Comparison of ENCODE assay signal across 12 mouse cellular contexts in genomic region chr4:142209884-142210283, GRCm38 (mm10). TPM values are rescaled to one million over a fixed set of nuclear protein-coding genes. Genes with fewer than 3 reads are reported as not detected.
DNase-seq lines count a peak whose midpoint lies in the region; ATAC-seq lines count a peak whose summit lies in the region.
"Had no signal": no experiment of that assay in that cellular context is flagged by ENCODE, and none has a peak within 500 bp of the region (broad histone marks: within the 10 kb centered on the region; RNA-seq: fewer than 3 reads in every experiment).

No protein-coding gene starts in this region.

- H3K27ac ChIP-seq in heart, embryonic 13.5 days (replicated peaks): peak overlapping the region; percentile 57
- H3K27ac ChIP-seq in kidney, embryonic 16.5 days (ENCODE audit: low read length): peak overlapping the region; percentile 12; the same call in 1 of the 2 replicates
- no peak overlapping the region for H3K27ac ChIP-seq in midbrain, embryonic 14.5 days (replicated peaks; ENCODE audit: low read depth, low read length)
- H3K27ac ChIP-seq: lung, embryonic 15.5 days had no signal

- no peak overlapping the region; the same call in 1 of the 2 replicates for H3K4me2 ChIP-seq in heart, embryonic 13.5 days
- no peak overlapping the region; the same call in 1 of the 2 replicates for H3K4me2 ChIP-seq in kidney, embryonic 16.5 days (replicated peaks; ENCODE audit: low read depth, low read length)
- no peak overlapping the region for H3K4me2 ChIP-seq in midbrain, embryonic 14.5 days (ENCODE audit: low read length)
- H3K4me2 ChIP-seq: lung, embryonic 15.5 days had no signal

- peaks cover 5% of the 10 kb centered on the region; the same call in 1 of the 2 replicates for H3K36me3 ChIP-seq in heart, embryonic 13.5 days
- peaks cover 10% of the 10 kb centered on the region for H3K36me3 ChIP-seq in kidney, embryonic 16.5 days (ENCODE audit: insufficient read depth, low read length)
- no peaks in the 10 kb centered on the region for H3K36me3 ChIP-seq in midbrain, embryonic 14.5 days (ENCODE audit: control insufficient read depth, insufficient read depth, low read length)
- H3K36me3 ChIP-seq: G1E had no signal

- H3K4me3 ChIP-seq in heart, embryonic 13.5 days: no peak overlapping the region
- no peak overlapping the region for H3K4me3 ChIP-seq in kidney, embryonic 16.5 days (ENCODE audit: low read length)
- no peak overlapping the region for H3K4me3 ChIP-seq in midbrain, embryonic 14.5 days (replicated peaks; ENCODE audit: low read depth, low read length)
- H3K4me3 ChIP-seq: lung, embryonic 15.5 days had no signal

- peak; percentile 5 for DNase-seq in thymus, postnatal 25 days
- no peak for DNase-seq in thymus, postnatal 10 days (ENCODE audit: low spot score in 2 of 2)
- no peak for DNase-seq in left cerebral cortex, adult 9 months (ENCODE audit: low spot score in 2 of 2)
- DNase-seq in midbrain, embryonic 14.5 days: no peak
- DNase-seq: cerebellum, adult 9-10 months; right cerebral cortex, postnatal 25 days; thymus, adult 2 months had no signal

- 34% methylated on average over 9 of the region's 9 CpGs for WGBS in heart, embryonic 13.5 days
- WGBS in kidney, embryonic 16.5 days: 33% methylated on average over 9 of the region's 9 CpGs
- WGBS in midbrain, embryonic 14.5 days: 79% methylated on average over 9 of the region's 9 CpGs

- H3K9ac ChIP-seq in heart, embryonic 13.5 days: no peak overlapping the region; the same call in none of the 2 replicates
- H3K9ac ChIP-seq in kidney, embryonic 16.5 days (replicated peaks; ENCODE audit: low read length): no peak overlapping the region
- no peak overlapping the region for H3K9ac ChIP-seq in midbrain, embryonic 14.5 days (replicated peaks; ENCODE audit: low read length)
- H3K9ac ChIP-seq: lung, embryonic 15.5 days had no signal

- H3K27me3 ChIP-seq in heart, embryonic 13.5 days (replicated peaks): no peaks in the 10 kb centered on the region
- H3K27me3 ChIP-seq in kidney, embryonic 16.5 days (ENCODE audit: insufficient read depth, low read length): no peaks in the 10 kb centered on the region
- H3K27me3 ChIP-seq in midbrain, embryonic 14.5 days (ENCODE audit: control insufficient read depth, insufficient read depth, low read length): no peaks in the 10 kb centered on the region
- H3K27me3 ChIP-seq: lung, embryonic 15.5 days had no signal

- ATAC-seq in heart, embryonic 13.5 days (ENCODE audit: extremely low read depth, insufficient number of reproducible peaks, low FRiP score, low TSS enrichment): no peak
- peak; percentile 50; the same call in 1 of the 2 replicates for ATAC-seq in kidney, embryonic 16.5 days (ENCODE audit: low FRiP score, low TSS enrichment)
- ATAC-seq in inflammation-experienced regulatory T-cells, adult 6 months: no peak
- no peak for ATAC-seq in midbrain, embryonic 14.5 days (ENCODE audit: low FRiP score, low TSS enrichment)

- H3K9me3 ChIP-seq in heart, embryonic 13.5 days: no peaks in the 10 kb centered on the region
- H3K9me3 ChIP-seq in kidney, embryonic 16.5 days (ENCODE audit: low read length): no peaks in the 10 kb centered on the region
- H3K9me3 ChIP-seq in midbrain, embryonic 14.5 days (ENCODE audit: control insufficient read depth, low read length): no peaks in the 10 kb centered on the region
- H3K9me3 ChIP-seq: lung, embryonic 15.5 days had no signal

- peaks cover 32% of the 10 kb centered on the region for H3K4me1 ChIP-seq in heart, embryonic 13.5 days
- peaks cover 48% of the 10 kb centered on the region for H3K4me1 ChIP-seq in kidney, embryonic 16.5 days (ENCODE audit: insufficient read depth, low read length)
- H3K4me1 ChIP-seq in midbrain, embryonic 14.5 days (ENCODE audit: control insufficient read depth, insufficient read depth, low read length): 0 out of 2 replicates have a peak, but pooled peaks cover 14% of the 10 kb centered on the region

RNA-seq across cellular contexts. Expression of gene Kazn, which starts 29.3 kb away (rescaled TPM):
- 5.2 and 5.8 TPM in 2 replicates for polyA plus RNA-seq in heart, embryonic 13.5 days (2015; fragmentation: Nextera tagmentation; extraction: Ambion mirVana)
- 15.5 and 16.2 TPM in 2 replicates for polyA plus RNA-seq in kidney, embryonic 16.5 days (2015; fragmentation: Nextera tagmentation; extraction: Ambion mirVana)
- not detected for polyA plus RNA-seq in inflammation-experienced regulatory T-cells, adult 6 months (2017; shearing (Covaris generic))
- polyA plus RNA-seq in midbrain, embryonic 14.5 days (2014; fragmentation: Nextera tagmentation; extraction: Ambion mirVana): 19.9 and 27.1 TPM in 2 replicates
- polyA plus RNA-seq: G1E had no signal
